Mouse (Mus musculus) CH12.LX (cell line): ENCODE data around the gene Hk2. TPM values are rescaled to one million over a fixed set of nuclear protein-coding genes. Genes with fewer than 3 reads are reported as not detected.

Experiments
- DNase-seq: peaks from one replicate; pipeline ENCODE4 v3.0.0-alpha.2; 2013; ENCODE audit errors: extremely low read depth
- H3K27ac ChIP-seq: 2 replicates; pipeline ENCODE4 v1.5.1; 2012; ENCODE audit warnings: low read depth, mild to moderate bottlenecking, control low read depth, moderate library complexity; ENCODE audit not compliant: insufficient read depth
- H3K27me3 ChIP-seq: replicated peaks from 2 replicates; pipeline ENCODE3; 2012; ENCODE audit warnings: inconsistent platforms
- H3K36me3 ChIP-seq, 2 experiments: replicated peaks in 1 of 2; 2 replicates each; pipeline versions ENCODE3 to v1.6.1; 2012; ENCODE audit warnings: inconsistent platforms in 1 of 2, low read length in 1 of 2, mild to moderate bottlenecking in 1 of 2, mixed read lengths in 1 of 2, moderate library complexity in 1 of 2; ENCODE audit not compliant: control insufficient read depth in 1 of 2, insufficient read depth in 1 of 2
- H3K4me1 ChIP-seq, 2 experiments: 2 replicates each; pipeline ENCODE4 v1.6.1; 2012; ENCODE audit warnings: inconsistent platforms in 1 of 2, moderate library complexity in 1 of 2; ENCODE audit not compliant: insufficient read depth in 2 of 2, control insufficient read depth in 1 of 2
- H3K4me2 ChIP-seq: 2 replicates; pipeline ENCODE4 v1.6.1; 2012; ENCODE audit warnings: low read depth, mild to moderate bottlenecking, control low read depth; ENCODE audit not compliant: poor library complexity, insufficient read depth, severe bottlenecking
- H3K4me3 ChIP-seq, 3 experiments: fragments of 150-350 bp in 1 of 3; sonication (generic) in 1 of 3; replicated peaks in 1 of 3; 2 replicates each; pipeline versions ENCODE3 to v1.5.1; 2011 to 2012; ENCODE audit warnings: low read depth in 2 of 3, low read length in 2 of 3, mild to moderate bottlenecking in 2 of 3, moderate library complexity in 2 of 3, control low read depth in 1 of 3, improper control_type of control experiment in 1 of 3, inconsistent platforms in 1 of 3, mixed read lengths in 1 of 3; ENCODE audit not compliant: poor library complexity in 1 of 3
- H3K79me2 ChIP-seq: replicated peaks from 2 replicates; pipeline ENCODE4 v1.6.1; 2012; ENCODE audit warnings: mild to moderate bottlenecking, moderate library complexity; ENCODE audit not compliant: control insufficient read depth, poor library complexity, insufficient read depth, severe bottlenecking; ENCODE audit errors: extremely low read depth
- H3K9ac ChIP-seq: 2 replicates; pipeline ENCODE4 v1.6.1; 2012; ENCODE audit warnings: low read depth, mild to moderate bottlenecking, control low read depth, moderate library complexity; ENCODE audit not compliant: insufficient read depth
- H3K9me3 ChIP-seq: replicated peaks from 2 replicates; pipeline ENCODE3; 2012; ENCODE audit warnings: low read length, inconsistent platforms, mixed read lengths
- CHD2 ChIP-seq: IDR thresholded peaks from 2 replicates; pipeline ENCODE4 v1.6.1; 2011; ENCODE audit warnings: low read length, improper control_type of control experiment
- CTCF ChIP-seq, 2 experiments: IDR thresholded peaks in 1 of 2; conservative IDR thresholded peaks in 1 of 2; 2 replicates each; pipeline ENCODE4 v1.5.1; 2011 to 2012; ENCODE audit warnings: low read depth in 2 of 2, low read length in 2 of 2, improper control_type of control experiment in 1 of 2, inconsistent platforms in 1 of 2, mild to moderate bottlenecking in 1 of 2, moderate library complexity in 1 of 2
- E2F4 ChIP-seq: IDR thresholded peaks from 2 replicates; pipeline ENCODE4 v1.6.1; 2011; ENCODE audit warnings: low read depth, low read length, improper control_type of control experiment; ENCODE audit not compliant: insufficient replicate concordance
- ELF1 ChIP-seq: IDR thresholded peaks from 2 replicates; pipeline ENCODE4 v1.6.1; 2014; ENCODE audit warnings: low read depth, mild to moderate bottlenecking, inconsistent platforms, low read length, improper control_type of control experiment
- ETS1 ChIP-seq: conservative IDR thresholded peaks from 2 replicates; pipeline ENCODE4 v1.6.1; 2012; ENCODE audit warnings: low read depth, mild to moderate bottlenecking, inconsistent platforms, low read length, improper control_type of control experiment, moderate library complexity
- GABPA ChIP-seq: IDR thresholded peaks from 2 replicates; pipeline ENCODE4 v1.6.1; 2012; ENCODE audit warnings: low read depth, low read length, improper control_type of control experiment, inconsistent platforms; ENCODE audit not compliant: insufficient replicate concordance
- KAT2A ChIP-seq: IDR thresholded peaks from 2 replicates; pipeline ENCODE4 v1.6.1; 2012; ENCODE audit warnings: low read length, improper control_type of control experiment, inconsistent platforms; ENCODE audit not compliant: insufficient replicate concordance
- MEF2A ChIP-seq: IDR thresholded peaks from 2 replicates; pipeline ENCODE4 v1.6.1; 2014; ENCODE audit warnings: low read depth, mild to moderate bottlenecking, inconsistent platforms, low read length, improper control_type of control experiment, borderline replicate concordance
- MYC ChIP-seq: IDR thresholded peaks from 2 replicates; pipeline ENCODE4 v1.6.1; 2011; ENCODE audit warnings: low read depth, mild to moderate bottlenecking, improper control_type of control experiment, low read length
- NRF1 ChIP-seq: IDR thresholded peaks from 2 replicates; pipeline ENCODE4 v1.6.1; 2014; ENCODE audit warnings: low read depth, mild to moderate bottlenecking, inconsistent platforms, low read length, improper control_type of control experiment, moderate library complexity
- POLR2AphosphoS2 ChIP-seq: IDR thresholded peaks from 2 replicates; pipeline ENCODE4 v1.6.1; 2011; ENCODE audit warnings: low read depth, low read length, improper control_type of control experiment
- SMC3 ChIP-seq: IDR thresholded peaks from 2 replicates; pipeline ENCODE4 v1.6.1; 2011; ENCODE audit warnings: low read depth, low read length, improper control_type of control experiment
- TBP ChIP-seq: conservative IDR thresholded peaks from 2 replicates; pipeline ENCODE4 v1.6.1; 2011; ENCODE audit warnings: low read depth, low read length, improper control_type of control experiment
- TCF12 ChIP-seq: IDR thresholded peaks from 2 replicates; pipeline ENCODE4 v1.6.1; 2014; ENCODE audit warnings: low read depth, mild to moderate bottlenecking, inconsistent platforms, low read length, improper control_type of control experiment
- ZKSCAN1 ChIP-seq: IDR thresholded peaks from 2 replicates; pipeline ENCODE4 v1.6.1; 2012; ENCODE audit warnings: low read depth, inconsistent platforms, low read length, improper control_type of control experiment, borderline replicate concordance
- ZNF384 ChIP-seq: IDR thresholded peaks from 2 replicates; pipeline ENCODE4 v1.6.1; 2012; ENCODE audit warnings: low read depth, low read length, improper control_type of control experiment, inconsistent platforms
- dilution Hi-C: fragments of 300-500 bp; cut with MboI; formaldehyde crosslinking; loops from 2 replicates; pipeline ENCODE4 v1.14.3; 2020; ENCODE audit warnings: low sequenced_read_pairs; ENCODE audit not compliant: extremely low pct_unique_long_range_greater_than_20kb, extremely low pct_ligation_motif_present
- in situ Hi-C: fragments of 300-500 bp; cut with MboI; formaldehyde crosslinking; loops from 3 replicates; pipeline ENCODE4 v1.14.3; 2019; ENCODE audit warnings: low sequenced_read_pairs, low pct_ligation_motif_present, low pct_unique_long_range_greater_than_20kb, mixed read lengths
- polyA plus RNA-seq: library from polyadenylated mRNA; unstranded; fragments of >175 nt; gene quantifications from 2 replicates; pipeline ENCODE4 v1.2.1, GENCODE M21; 2012; ENCODE audit warnings: low read depth; ENCODE audit not compliant: insufficient read length
- total RNA-seq, 2 experiments: library from RNA; depleted of rRNA; stranded (reverse); fragments of 300-350 nt in 1 of 2; fragments of >200 nt in 1 of 2; gene quantifications; 2 replicates each; pipeline ENCODE4 v1.2.3; 2012 to 2014

The Hk2 gene
- total and polyA plus RNA-seq, 3 experiments: 64.2 to 149 (median 75.3) TPM

- H3K4me3 ChIP-seq: no peak overlapping the region
- DNase-seq: no peak
- H3K79me2 ChIP-seq: no peaks in the 10 kb centered on the region
- in situ Hi-C loops (no loop called here), dilution Hi-C loops (no loop called here)
- H3K27me3 ChIP-seq: peaks cover 4% of the 10 kb centered on the region
- H3K4me1 ChIP-seq: peaks cover 10 to 25% of the 10 kb centered on the region in 2 experiments
- peak overlapping the region; percentile 89 for H3K4me2 ChIP-seq
- no peaks in the 10 kb centered on the region for H3K36me3 ChIP-seq
- peak overlapping the region; percentile 53; the same call in 1 of the 2 replicates for H3K9ac ChIP-seq
- peaks cover 2% of the 10 kb centered on the region for H3K9me3 ChIP-seq
- TF ChIP-seq GABPA: no peak
- no peak for TF ChIP-seq MYC
- TF ChIP-seq ZKSCAN1: no peak
- no peak for TF ChIP-seq CTCF (conservative IDR thresholded peaks at IDR 0.05 in 1 of 2, IDR thresholded peaks at IDR 0.05 in 1 of 2; ENCODE audit: low read depth in 2 of 2, low read length in 2 of 2)
- TF ChIP-seq E2F4: no peak
- TF ChIP-seq, all 38 proteins: peak for 0
- no peak overlapping the region for H3K27ac ChIP-seq
These were observed 6.1 kb upstream of the Hk2 start for GRCm38 (mm10) chr6:82780369-82780768.

- H3K36me3 ChIP-seq: no peaks in the 10 kb centered on the region
- H3K4me1 ChIP-seq: peaks cover 10 to 24% of the 10 kb centered on the region in 2 experiments
- TF ChIP-seq E2F4 (no peak), KAT2A (no peak), CHD2 (no peak), ELF1 (no peak), ETS1 (no peak), TCF12 (no peak), CTCF (conservative IDR thresholded peaks at IDR 0.05 in 1 of 2, IDR thresholded peaks at IDR 0.05 in 1 of 2; ENCODE audit: low read depth in 2 of 2, low read length in 2 of 2) (no peak), MEF2A (no peak), POLR2AphosphoS2 (no peak), MYC (no peak), NRF1 (no peak), GABPA (no peak), ZNF384 (no peak), TBP (no peak), SMC3 (no peak)
- peaks cover 9% of the 10 kb centered on the region for H3K79me2 ChIP-seq
- no peak overlapping the region for H3K27ac ChIP-seq
- no peak for DNase-seq
- no peak overlapping the region for H3K4me2 ChIP-seq
- H3K9me3 ChIP-seq: peaks cover 2% of the 10 kb centered on the region
- no peak overlapping the region for H3K4me3 ChIP-seq
- dilution Hi-C loops (no loop called here), in situ Hi-C loops (loop anchor here (10.0 kb wide), 1 partner anchor 68 kb away; no protein-coding TSS in a partner anchor)
- peaks cover 5% of the 10 kb centered on the region for H3K27me3 ChIP-seq
- H3K9ac ChIP-seq: no peak overlapping the region
These were observed 2.9 kb upstream of the Hk2 start for GRCm38 (mm10) chr6:82777124-82777654.
